Mouse (Mus musculus) midbrain, embryonic 13.5 days (tissue): ENCODE measurements at regions not wholly inside any gene's neighbourhood (a gene's known extent, or its start where the extent isn't known, plus 50 kb on each side); places are given as distances from the start of the nearest gene placed in this dataset.
A peak's percentile ranks its signal among the peaks of the same experiment; 100 is the strongest.

Source experiments
- ATAC-seq: fragments of 200-750 bp; cut with Nextera tagmentation; 2 replicates; pipeline ENCODE4 v1.8.0; 2017; ENCODE audit warnings: mild to moderate bottlenecking, moderate TSS enrichment, moderate library complexity
- H3K27ac ChIP-seq: fragments of 300-500 bp; sonication (generic); 2 replicates; pipeline ENCODE4 v1.5.1; 2015; ENCODE audit warnings: inconsistent platforms, mild to moderate bottlenecking, moderate library complexity
- H3K27me3 ChIP-seq: fragments of 300-500 bp; sonication (generic); 2 replicates; pipeline ENCODE4 v1.6.1; 2015; ENCODE audit warnings: mild to moderate bottlenecking, inconsistent platforms
- H3K36me3 ChIP-seq: fragments of 300-500 bp; sonication (generic); 2 replicates; pipeline ENCODE4 v1.6.1; 2015; ENCODE audit warnings: mild to moderate bottlenecking, inconsistent platforms
- H3K4me1 ChIP-seq: fragments of 300-500 bp; sonication (generic); replicated peaks from 2 replicates; pipeline ENCODE4 v1.6.1; 2015; ENCODE audit warnings: inconsistent platforms
- H3K4me2 ChIP-seq: fragments of 300-500 bp; sonication (generic); replicated peaks from 2 replicates; pipeline ENCODE4 v1.6.1; 2015; ENCODE audit warnings: moderate library complexity, mild to moderate bottlenecking, inconsistent platforms
- H3K4me3 ChIP-seq: fragments of 300-500 bp; sonication (generic); replicated peaks from 2 replicates; pipeline ENCODE4 v1.5.1; 2015; ENCODE audit warnings: mild to moderate bottlenecking, inconsistent platforms
- H3K9ac ChIP-seq: fragments of 300-500 bp; sonication (generic); replicated peaks from 2 replicates; pipeline ENCODE4 v1.6.1; 2015; ENCODE audit warnings: mild to moderate bottlenecking, inconsistent platforms
- H3K9me3 ChIP-seq: fragments of 300-500 bp; sonication (generic); 2 replicates; pipeline ENCODE4 v1.6.1; 2016; ENCODE audit warnings: mild to moderate bottlenecking, inconsistent platforms
- WGBS: fragments of 180-500 bp; shearing (Covaris S2); methylation state at CpG from one replicate; pipeline ENCODE4 v1.1.7; 2015; 5-methylcytosine and 5-hydroxymethylcytosine counted together

DNA sequence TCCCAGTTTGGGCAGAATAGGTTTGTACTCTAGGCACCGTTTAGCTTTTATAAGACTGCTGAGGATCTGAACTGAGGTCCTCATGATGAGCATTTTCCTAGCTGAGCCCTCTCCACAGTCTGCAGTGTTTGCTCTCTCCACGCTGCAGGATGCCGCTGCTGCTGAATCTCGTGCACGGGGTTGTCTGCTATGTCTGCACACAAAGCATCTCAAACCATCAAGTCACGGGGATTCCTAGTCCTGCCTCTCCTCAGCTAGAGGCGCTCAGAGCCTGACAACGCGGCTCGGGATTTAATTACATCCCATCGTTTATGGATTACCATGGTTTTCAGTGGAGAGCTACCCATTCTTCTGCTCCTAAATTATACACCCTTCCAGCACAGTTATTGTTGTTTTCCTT, 175.6 kb downstream of the Rnf144b start:
- no peak overlapping the region for H3K4me2 ChIP-seq
- no peaks in the 10 kb centered on the region for H3K36me3 ChIP-seq
- H3K9ac ChIP-seq = no peak overlapping the region
- no peak overlapping the region for H3K4me3 ChIP-seq
- peaks cover 4% of the 10 kb centered on the region; the same call in 1 of the 2 replicates for H3K4me1 ChIP-seq
- no peaks in the 10 kb centered on the region for H3K9me3 ChIP-seq
- H3K27ac ChIP-seq = no peak overlapping the region
- ATAC-seq = peak; percentile 55; the same call in 1 of the 2 replicates
- 36% methylated on average over 11 of the region's 11 CpGs for WGBS
- no peaks in the 10 kb centered on the region for H3K27me3 ChIP-seq

DNA sequence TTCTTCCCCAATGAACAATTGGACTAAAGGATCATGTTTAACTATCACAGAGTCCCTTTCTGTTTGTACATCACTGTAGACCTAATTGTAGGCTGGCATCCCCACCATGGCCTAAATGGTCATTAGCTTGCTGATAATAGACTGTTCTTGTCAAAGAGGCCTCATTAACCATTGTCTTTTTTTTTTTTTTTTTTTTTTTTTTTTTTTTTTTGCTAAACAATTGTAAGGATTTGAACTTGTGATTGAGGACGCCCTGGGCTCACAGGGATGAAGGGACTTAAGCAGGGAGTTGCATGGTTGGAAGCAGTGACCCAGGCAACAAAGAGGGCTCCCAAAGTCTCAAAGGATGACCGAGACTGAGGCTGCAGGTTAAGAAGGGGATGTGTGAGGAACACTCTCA, 178.0 kb downstream of the Rnf144b start:
- H3K4me3 ChIP-seq = no peak overlapping the region
- H3K9ac ChIP-seq = no peak overlapping the region
- H3K9me3 ChIP-seq = no peaks in the 10 kb centered on the region
- H3K27me3 ChIP-seq = no peaks in the 10 kb centered on the region
- 40% methylated on average over 2 of the region's 2 CpGs for WGBS
- H3K36me3 ChIP-seq = no peaks in the 10 kb centered on the region
- no peak overlapping the region; the same call in 1 of the 2 replicates for H3K27ac ChIP-seq
- no peak for ATAC-seq
- H3K4me2 ChIP-seq = no peak overlapping the region
- peaks cover 4% of the 10 kb centered on the region; the same call in 1 of the 2 replicates for H3K4me1 ChIP-seq

DNA sequence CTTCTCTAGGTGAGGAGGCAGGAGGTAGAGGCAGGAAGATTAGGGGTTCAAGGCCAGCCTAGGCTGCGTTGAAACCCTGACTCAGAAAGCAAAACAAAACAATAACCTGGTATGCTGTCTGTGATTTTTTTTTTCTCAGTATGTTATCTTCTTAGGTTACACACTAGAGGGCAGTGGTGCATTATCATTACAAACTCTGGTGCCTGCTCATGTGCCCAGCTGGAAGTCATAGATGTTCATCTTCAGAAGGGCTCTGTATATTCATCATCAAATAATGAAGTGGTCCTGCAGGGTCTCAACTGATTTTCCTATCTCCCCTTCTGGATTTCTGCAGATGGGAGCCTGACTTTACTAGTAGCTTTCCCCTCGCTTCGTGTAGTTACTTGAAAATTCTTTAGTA, 178.6 kb downstream of the Rnf144b start:
- Histone ChIP-seq H3K4me2 (no peak overlapping the region), H3K27me3 (no peaks in the 10 kb centered on the region), H3K27ac (no peak overlapping the region; the same call in 1 of the 2 replicates), H3K36me3 (no peaks in the 10 kb centered on the region), H3K9me3 (no peaks in the 10 kb centered on the region), H3K4me1 (peaks cover 4% of the 10 kb centered on the region; the same call in 1 of the 2 replicates), H3K9ac (no peak overlapping the region), H3K4me3 (no peak overlapping the region)
- WGBS = 59% methylated on average over 3 of the region's 3 CpGs
- ATAC-seq = no peak

DNA sequence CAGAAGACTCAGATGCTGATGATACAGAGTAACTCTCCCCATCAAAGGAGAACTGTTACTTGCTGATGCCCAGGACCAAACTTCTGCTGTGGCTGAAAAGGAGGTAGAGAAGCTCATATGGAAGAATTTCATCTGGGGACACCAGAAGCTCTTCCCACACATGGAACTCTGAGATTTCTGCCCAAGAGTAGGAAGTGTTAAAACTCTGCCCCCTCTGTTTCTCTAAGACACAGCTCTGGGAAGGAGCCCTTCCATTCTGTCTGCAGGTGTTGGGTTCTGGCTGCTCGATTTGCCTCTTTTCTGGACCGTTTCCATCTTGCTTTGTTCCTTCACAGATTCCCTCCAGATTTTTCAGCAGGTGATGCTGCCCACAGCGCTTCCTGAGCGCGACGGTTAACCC, 187.0 kb downstream of the Rnf144b start:
- Histone ChIP-seq H3K4me2 (no peak overlapping the region), H3K4me1 (peaks cover 6% of the 10 kb centered on the region; the same call in 1 of the 2 replicates), H3K36me3 (no peaks in the 10 kb centered on the region), H3K4me3 (no peak overlapping the region), H3K27me3 (no peaks in the 10 kb centered on the region), H3K27ac (no peak overlapping the region), H3K9me3 (no peaks in the 10 kb centered on the region), H3K9ac (no peak overlapping the region)
- WGBS = 86% methylated on average over 6 of the region's 6 CpGs
- ATAC-seq = no peak

DNA sequence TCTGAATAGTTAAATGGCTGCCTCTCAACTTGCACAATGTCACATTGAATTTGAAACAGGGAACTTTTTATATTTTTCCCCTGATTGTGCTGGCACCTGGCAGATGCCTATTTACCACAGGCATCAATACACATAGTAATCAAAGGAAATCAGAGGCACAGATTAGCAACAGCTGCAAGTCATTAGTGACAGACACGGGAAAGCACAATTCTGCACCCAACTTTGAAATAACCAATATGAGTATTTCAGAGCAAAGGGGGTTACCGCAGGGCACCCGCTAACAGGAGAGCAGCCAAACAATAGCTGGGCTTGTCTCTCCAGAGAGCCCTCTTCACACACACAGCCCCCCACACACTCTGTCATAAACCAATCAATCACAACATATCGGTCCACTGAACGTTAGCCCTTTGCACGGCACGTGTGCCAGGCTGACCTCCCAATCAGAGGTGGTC, 188.3 kb downstream of the Rnf144b start:
- H3K4me1 ChIP-seq = peaks cover 6% of the 10 kb centered on the region; the same call in 1 of the 2 replicates
- no peak overlapping the region for H3K4me3 ChIP-seq
- H3K27me3 ChIP-seq = no peaks in the 10 kb centered on the region
- H3K4me2 ChIP-seq = no peak overlapping the region
- H3K9me3 ChIP-seq = no peaks in the 10 kb centered on the region
- H3K27ac ChIP-seq = no peak overlapping the region
- no peaks in the 10 kb centered on the region for H3K36me3 ChIP-seq
- WGBS = 40% methylated on average over 7 of the region's 7 CpGs
- no peak for ATAC-seq
- no peak overlapping the region; the same call in 1 of the 2 replicates for H3K9ac ChIP-seq

DNA sequence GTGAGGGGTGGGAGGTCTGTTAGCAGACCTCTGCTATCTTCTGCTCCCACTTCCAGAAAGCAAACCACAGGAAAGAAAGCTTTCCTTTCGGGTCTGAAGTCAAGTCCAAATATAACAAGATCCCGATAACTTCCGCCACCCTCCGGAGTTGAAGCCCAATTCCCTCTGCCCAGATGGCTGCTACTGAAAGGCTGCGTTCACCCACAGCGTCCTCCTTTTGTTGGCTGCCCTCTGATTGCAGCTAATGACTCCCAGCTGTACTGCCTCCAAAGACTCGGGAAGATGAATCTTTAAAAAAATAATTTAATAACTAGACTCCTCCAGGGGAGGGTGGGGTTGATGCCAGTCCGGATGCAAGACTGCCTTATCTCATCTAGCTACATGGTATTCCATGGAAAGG, 197.1 kb downstream of the Rnf144b start:
- H3K36me3 ChIP-seq = no peaks in the 10 kb centered on the region
- no peak overlapping the region for H3K9ac ChIP-seq
- H3K4me1 ChIP-seq = no peaks in the 10 kb centered on the region
- 73% methylated on average over 8 of the region's 8 CpGs for WGBS
- no peaks in the 10 kb centered on the region for H3K9me3 ChIP-seq
- no peak overlapping the region for H3K4me2 ChIP-seq
- no peak for ATAC-seq
- no peaks in the 10 kb centered on the region for H3K27me3 ChIP-seq
- no peak overlapping the region for H3K4me3 ChIP-seq
- H3K27ac ChIP-seq = no peak overlapping the region

DNA sequence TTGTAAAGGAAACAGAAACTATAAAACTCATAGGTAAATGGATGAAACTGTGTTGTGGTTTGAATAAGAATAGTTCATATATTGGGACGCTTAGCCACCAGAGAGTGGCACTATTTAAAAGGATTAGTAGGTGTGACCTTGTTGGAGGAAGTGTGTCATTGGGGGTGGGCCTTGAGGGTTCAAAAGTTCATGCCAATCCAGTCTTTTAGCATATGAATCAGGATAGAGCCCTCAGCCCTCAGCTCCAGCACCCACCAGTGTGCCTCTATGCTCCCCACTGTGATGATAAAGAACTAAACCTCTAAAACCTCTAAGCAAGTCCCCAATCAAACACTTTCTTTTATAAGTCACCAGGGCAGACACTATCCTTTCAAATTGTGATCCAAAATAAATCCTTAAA, 199.4 kb downstream of the Rnf144b start:
- Histone ChIP-seq H3K9me3 (no peaks in the 10 kb centered on the region), H3K27me3 (no peaks in the 10 kb centered on the region), H3K27ac (no peak overlapping the region), H3K4me2 (no peak overlapping the region), H3K4me1 (no peaks in the 10 kb centered on the region), H3K9ac (no peak overlapping the region), H3K36me3 (no peaks in the 10 kb centered on the region), H3K4me3 (no peak overlapping the region)
- 66% methylated on average over 1 of the region's 1 CpGs for WGBS
- no peak for ATAC-seq

DNA sequence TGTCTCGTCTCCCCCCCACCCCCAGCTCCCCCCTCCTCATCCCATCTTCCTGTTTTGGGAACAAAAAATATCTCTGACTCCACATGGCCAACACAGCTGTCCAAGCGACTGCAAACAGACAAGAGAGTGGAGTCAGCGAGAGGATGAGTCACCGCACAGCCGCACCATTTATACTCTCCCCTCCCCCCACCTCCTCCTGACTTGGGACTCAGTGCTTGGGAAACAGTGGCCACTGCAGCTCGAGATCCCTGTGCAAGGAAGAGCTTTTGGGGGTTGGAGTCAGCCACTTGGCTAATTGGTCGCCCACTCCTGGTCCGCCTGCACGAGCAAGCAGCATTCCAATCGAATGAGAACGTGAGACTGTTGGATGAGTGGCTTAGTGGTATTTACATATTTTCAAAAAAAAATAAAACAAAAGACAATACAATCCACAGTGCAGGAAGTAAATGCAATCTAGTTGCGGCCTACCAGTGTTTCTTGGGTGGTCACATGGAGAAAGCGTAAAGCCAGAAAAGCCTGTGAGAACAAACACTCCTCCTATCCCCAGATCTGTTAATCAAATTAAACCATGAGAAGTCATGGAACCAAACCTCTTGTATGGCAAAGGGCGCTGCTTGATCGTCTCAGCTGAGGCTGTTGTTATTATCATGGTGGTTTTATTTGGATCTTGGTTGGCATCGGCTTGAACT, 213.7 kb downstream of the Rnf144b start:
- Histone ChIP-seq H3K27me3 (no peaks in the 10 kb centered on the region), H3K4me3 (no peak overlapping the region), H3K36me3 (no peaks in the 10 kb centered on the region), H3K4me1 (peaks cover 4% of the 10 kb centered on the region; the same call in 1 of the 2 replicates), H3K27ac (no peak overlapping the region), H3K9ac (no peak overlapping the region), H3K4me2 (no peak overlapping the region), H3K9me3 (no peaks in the 10 kb centered on the region)
- ATAC-seq = no peak
- WGBS = 68% methylated on average over 16 of the region's 16 CpGs

DNA sequence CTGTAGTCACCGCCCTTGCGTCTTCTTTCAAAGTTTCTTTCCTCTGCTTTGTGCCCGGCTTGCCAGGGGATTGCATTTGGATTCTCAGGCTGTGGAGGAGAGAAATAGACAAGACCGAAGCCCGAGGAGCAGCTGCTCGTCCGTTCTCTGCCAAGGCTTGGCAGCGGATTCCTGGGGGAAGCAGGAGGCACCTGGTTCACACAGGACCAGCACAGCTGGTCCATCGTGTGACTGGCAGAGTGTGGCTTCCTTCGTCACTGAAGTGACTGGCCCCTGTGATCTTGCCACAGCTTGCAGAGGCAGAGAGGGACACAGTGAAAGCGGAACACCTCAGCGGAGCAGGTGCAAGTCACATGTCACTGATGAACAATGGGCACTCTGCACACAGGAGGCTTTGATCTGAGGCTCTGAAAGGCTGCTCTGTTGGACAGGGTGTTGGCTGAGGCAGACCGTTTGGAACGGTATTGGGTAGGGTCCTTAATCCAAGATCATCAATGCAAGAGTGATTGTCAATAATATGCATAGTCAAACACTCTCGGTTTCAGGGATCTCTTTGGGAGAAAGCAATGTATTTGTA, 214.5 kb downstream of the Rnf144b start:
- H3K4me2 ChIP-seq = no peak overlapping the region
- H3K27ac ChIP-seq = no peak overlapping the region
- no peak overlapping the region for H3K9ac ChIP-seq
- H3K36me3 ChIP-seq = no peaks in the 10 kb centered on the region
- WGBS = 78% methylated on average over 15 of the region's 15 CpGs
- no peaks in the 10 kb centered on the region for H3K27me3 ChIP-seq
- ATAC-seq = 0 out of 2 replicates have a peak, but pooled peaks have one; percentile 40
- no peaks in the 10 kb centered on the region for H3K9me3 ChIP-seq
- no peak overlapping the region for H3K4me3 ChIP-seq
- peaks cover 4% of the 10 kb centered on the region; the same call in 1 of the 2 replicates for H3K4me1 ChIP-seq

DNA sequence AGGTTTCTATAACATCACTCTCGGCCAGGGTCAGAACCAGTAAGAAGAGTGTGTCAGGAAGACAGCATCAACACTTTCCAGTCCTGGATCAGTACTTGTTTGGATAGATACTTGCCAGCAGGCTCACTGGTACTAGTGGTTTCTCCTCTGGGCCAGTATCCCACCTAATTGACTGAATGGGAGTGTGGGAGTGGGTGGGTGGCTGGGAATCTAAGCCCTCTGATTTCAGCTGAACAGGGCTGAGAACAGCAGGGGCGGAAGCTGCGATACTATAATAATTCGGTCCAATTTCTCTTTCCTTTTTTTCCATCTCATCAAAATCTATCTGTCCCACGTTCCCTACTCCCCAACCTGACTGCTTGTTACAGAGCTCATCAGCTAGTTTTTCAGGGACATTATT, 217.0 kb downstream of the Rnf144b start:
- H3K27me3 ChIP-seq = no peaks in the 10 kb centered on the region
- H3K27ac ChIP-seq = no peak overlapping the region
- no peaks in the 10 kb centered on the region for H3K36me3 ChIP-seq
- H3K4me2 ChIP-seq = no peak overlapping the region
- no peak for ATAC-seq
- H3K4me1 ChIP-seq = peaks cover 4% of the 10 kb centered on the region; the same call in 1 of the 2 replicates
- no peak overlapping the region for H3K9ac ChIP-seq
- WGBS = 76% methylated on average over 5 of the region's 5 CpGs
- no peak overlapping the region for H3K4me3 ChIP-seq
- no peaks in the 10 kb centered on the region for H3K9me3 ChIP-seq

DNA sequence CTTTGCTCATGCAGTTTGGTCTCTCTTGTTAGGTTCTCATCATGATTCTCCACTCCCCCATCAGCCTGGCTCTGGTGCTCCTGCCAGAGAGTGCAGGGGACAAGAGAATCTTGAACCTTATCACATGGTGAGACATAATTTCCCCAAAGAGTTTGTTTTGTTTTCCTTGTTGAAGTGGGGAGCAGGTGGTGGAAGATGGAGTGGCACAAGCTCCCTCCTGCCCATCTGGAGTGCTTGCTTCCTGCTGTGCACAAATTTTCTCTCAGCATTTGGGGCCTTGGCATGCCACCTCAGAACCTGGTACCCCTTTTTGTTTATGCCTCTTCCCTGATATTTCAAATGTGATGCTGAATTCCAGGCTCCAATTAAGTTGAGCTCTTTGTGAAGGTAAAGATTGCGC, 219.9 kb downstream of the Rnf144b start:
- Histone ChIP-seq H3K4me2 (no peak overlapping the region), H3K9ac (no peak overlapping the region), H3K36me3 (no peaks in the 10 kb centered on the region), H3K27me3 (no peaks in the 10 kb centered on the region), H3K27ac (no peak overlapping the region), H3K4me1 (no peaks in the 10 kb centered on the region), H3K4me3 (no peak overlapping the region), H3K9me3 (no peaks in the 10 kb centered on the region)
- no peak for ATAC-seq
- 97% methylated on average over 1 of the region's 1 CpGs for whole genome bisulfite sequencing

DNA sequence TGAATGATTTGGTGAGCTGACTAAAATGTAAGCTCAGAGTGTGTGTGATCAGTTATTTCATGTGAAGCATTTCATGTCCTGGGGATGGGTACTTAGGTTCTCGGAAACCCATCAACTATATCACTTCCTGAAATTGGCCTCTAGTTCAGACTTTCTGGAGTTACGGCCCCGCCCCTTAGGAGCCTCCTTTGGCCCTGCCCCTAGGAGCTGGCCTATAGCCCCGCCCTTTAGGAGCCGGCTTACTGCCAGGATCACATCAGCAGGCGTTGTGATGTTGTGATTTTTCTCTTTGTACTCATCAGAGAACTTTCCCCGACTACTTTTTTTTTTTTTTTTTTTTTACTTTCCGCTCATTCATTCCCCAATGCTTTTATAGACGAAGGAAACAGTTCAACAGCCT, 223.1 kb downstream of the Rnf144b start:
- H3K4me2 ChIP-seq = no peak overlapping the region
- H3K4me1 ChIP-seq = peaks cover 2% of the 10 kb centered on the region; the same call in 1 of the 2 replicates
- H3K27me3 ChIP-seq = no peaks in the 10 kb centered on the region
- no peaks in the 10 kb centered on the region for H3K36me3 ChIP-seq
- WGBS = 31% methylated on average over 9 of the region's 9 CpGs
- ATAC-seq = no peak
- no peaks in the 10 kb centered on the region for H3K9me3 ChIP-seq
- H3K27ac ChIP-seq = no peak overlapping the region
- no peak overlapping the region for H3K4me3 ChIP-seq
- no peak overlapping the region for H3K9ac ChIP-seq
